Mouse (Mus musculus): Measurements from ENCODE around the gene Abca13.
"Not testable (repeated sequence)": the region's sequence is repeated elsewhere in the genome, so short reads cannot be mapped to it uniquely, and the experiment has no call there.

Gene Abca13

GRCm38 (mm10) chr11:9191555-9192131, at the start of gene Abca13:
TSS of gene Abca13 (plus strand) at chr11:9191942.
- DNase-seq (ENCODE audit: low spot score): no peak

GRCm38 (mm10) chr11:9145113-9145512, 46.6 kb upstream of the Abca13 start:
- no peak for DNase-seq (ENCODE audit: low spot score)

DNA sequence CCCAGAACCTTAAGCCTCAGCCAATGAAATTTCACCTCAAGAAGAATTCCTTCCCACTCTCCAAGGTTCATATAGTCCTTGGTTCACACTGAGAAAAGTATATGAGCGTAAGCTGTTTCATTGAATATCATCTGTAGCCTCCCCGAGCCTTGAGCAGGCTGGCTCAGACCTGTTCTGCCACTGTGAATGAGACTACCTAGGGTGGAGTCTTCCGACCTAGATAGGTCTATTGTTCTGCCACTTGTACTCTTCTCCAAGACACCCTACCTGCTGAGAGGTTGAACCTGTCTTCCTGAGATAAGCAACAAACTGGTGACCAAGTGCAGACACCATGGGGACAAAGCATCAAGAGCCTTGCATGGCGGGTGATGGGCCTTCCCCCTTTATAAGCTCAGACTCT, 45.6 kb upstream of the Abca13 start:
- no peak for DNase-seq (ENCODE audit: low spot score)

GRCm38 (mm10) chr11:9146683-9147082, 45.1 kb upstream of the Abca13 start:
- no peak for DNase-seq (ENCODE audit: low spot score)

GRCm38 (mm10) chr11:9148206-9148605, 43.5 kb upstream of the Abca13 start:
- DNase-seq (ENCODE audit: low spot score): no peak

GRCm38 (mm10) chr11:9150403-9150802, 41.3 kb upstream of the Abca13 start:
- DNase-seq (ENCODE audit: low spot score): not testable (repeated sequence)

DNA sequence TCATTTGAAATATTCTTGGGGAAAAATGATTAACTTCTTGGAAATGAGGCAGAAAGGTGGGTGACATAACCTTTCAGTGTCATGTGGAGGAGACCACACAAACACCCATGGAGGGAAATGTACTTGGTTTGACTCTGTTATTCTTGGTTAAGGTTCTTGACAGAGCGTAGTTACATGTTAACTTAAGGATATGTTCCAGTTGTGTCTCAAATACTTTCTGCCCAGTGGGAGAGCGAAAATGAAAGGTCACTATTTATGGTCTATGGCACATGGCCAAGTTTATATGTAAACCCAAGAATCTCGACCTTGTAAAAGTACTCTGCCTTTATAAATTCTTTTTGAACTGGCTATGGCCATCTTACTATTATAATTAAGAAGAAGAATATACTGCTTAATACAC, 31.8 kb upstream of the Abca13 start:
- DNase-seq (ENCODE audit: low spot score): no peak

- DNase-seq (ENCODE audit: low spot score): no peak
These were observed 24.4 kb upstream of the Abca13 start for GRCm38 (mm10) chr11:9167331-9167730.

DNA sequence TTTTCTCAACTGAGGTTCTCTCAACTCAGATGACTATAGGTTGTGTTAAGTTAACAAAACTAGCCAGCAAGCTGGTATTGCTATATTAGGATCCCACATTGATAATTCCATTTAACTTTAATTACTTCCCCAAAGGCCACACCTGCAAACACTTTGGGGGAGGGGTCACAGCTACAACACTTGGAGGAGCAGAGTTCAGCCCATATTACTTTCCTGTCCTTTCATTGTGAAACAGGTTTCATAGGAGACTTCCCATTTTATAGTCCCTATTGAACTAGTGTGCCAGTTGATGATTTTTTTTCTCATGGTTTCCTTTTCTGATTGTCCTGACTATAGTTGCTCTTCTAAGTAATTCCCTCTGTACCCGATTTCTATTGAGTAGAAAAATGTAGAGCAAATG, 10.3 kb upstream of the Abca13 start:
- no peak for DNase-seq (ENCODE audit: low spot score)

- DNase-seq (ENCODE audit: low spot score): not testable (repeated sequence)
These were observed 2.3 kb upstream of the Abca13 start for GRCm38 (mm10) chr11:9189471-9189870.

- no peak for DNase-seq (ENCODE audit: low spot score)
These were observed 779 bp upstream of the Abca13 start for GRCm38 (mm10) chr11:9190772-9191554.

- no peak for DNase-seq (ENCODE audit: low spot score)
These were observed 3.1 kb downstream of the Abca13 start for GRCm38 (mm10) chr11:9194861-9195260.

GRCm38 (mm10) chr11:9199868-9200267, 8.1 kb downstream of the Abca13 start:
- DNase-seq (ENCODE audit: low spot score): no peak

GRCm38 (mm10) chr11:9210707-9211106, 19.0 kb downstream of the Abca13 start:
- DNase-seq (ENCODE audit: low spot score): no peak

- no peak for DNase-seq (ENCODE audit: low spot score)
These were observed 21.8 kb downstream of the Abca13 start for GRCm38 (mm10) chr11:9213580-9213979.

DNA sequence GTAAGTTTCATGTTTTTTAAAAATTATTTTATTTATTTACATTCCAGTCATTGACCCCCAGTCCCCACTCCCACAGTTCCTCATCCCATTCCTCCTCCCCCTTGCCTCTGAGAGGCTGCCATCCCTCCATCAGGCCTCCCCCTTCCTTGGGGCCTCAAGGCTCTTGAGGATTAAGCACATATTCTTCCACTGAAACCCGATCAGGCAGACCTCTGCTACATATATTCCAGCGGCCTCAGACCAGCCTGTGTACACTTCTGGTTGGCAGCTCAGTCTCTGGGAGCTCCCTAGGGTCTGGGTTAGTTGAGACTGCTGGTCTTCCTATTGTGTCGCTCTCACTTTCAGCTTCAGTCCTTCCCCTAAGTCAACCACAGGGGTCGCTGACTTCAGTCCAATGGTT, 24.5 kb downstream of the Abca13 start:
- no peak for DNase-seq (ENCODE audit: low spot score)

DNA sequence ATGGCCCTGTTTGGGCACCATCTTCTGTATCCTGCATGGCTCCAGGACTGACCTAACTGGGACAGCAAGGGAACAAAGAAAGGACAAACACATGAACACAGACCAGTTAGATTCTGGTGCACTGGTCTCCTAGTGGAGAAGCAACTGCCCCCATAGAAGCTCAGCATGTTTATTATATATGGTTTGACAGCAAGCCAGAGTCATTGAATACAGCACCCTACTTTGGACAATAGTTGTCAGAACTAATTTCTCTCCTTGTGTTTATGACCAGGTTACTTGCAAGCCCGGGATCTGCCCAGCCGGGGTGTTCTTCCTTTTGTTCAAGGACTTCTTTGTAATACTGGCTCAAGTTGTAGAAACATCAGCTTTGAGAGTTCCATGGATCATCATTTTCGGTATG, 28.8 kb downstream of the Abca13 start:
- DNase-seq (ENCODE audit: low spot score): no peak

DNA sequence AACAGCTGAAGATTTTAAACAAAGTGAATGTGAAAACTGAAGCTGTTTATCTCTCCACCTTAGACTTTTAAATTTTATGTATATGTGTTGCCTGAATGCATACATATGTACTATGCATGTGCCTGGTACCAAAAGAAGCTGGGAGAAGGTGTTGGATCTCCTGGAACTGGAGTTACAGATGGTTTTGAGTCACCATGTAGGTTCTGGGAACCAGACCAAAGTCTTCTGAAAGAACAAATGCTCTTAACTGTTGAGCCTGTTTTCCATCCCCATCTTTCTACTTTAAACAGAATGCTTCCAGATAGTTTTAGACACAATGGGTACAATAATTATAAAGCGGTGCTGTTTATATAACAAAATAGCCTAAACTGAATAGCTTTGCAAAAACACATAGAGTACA, 29.9 kb downstream of the Abca13 start:
- no peak for DNase-seq (ENCODE audit: low spot score)

DNA sequence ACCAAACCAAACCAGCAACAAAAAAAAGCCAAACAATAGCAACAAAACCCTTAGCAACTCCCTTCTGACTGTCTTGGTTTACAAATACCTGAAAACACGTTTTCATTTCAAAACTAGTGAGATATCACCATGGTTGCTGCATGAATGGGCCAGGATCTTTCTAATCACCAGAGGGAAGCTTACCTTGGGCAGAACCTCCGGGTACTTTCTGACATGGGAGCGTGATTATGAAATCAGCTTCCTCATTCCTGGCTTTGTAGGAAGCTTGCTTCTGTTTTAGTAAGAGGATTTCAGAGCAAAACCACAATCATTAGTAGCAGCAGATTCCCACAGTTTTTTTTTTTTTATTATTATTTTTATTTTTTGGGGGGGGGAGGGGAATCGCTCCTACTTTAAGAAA, 34.7 kb downstream of the Abca13 start:
- DNase-seq (ENCODE audit: low spot score): no peak

- not testable (repeated sequence) for DNase-seq (ENCODE audit: low spot score)
These were observed 57.9 kb downstream of the Abca13 start for GRCm38 (mm10) chr11:9249627-9250026.

GRCm38 (mm10) chr11:9263072-9263471, 71.3 kb downstream of the Abca13 start:
- DNase-seq (ENCODE audit: low spot score): not testable (repeated sequence)

DNA sequence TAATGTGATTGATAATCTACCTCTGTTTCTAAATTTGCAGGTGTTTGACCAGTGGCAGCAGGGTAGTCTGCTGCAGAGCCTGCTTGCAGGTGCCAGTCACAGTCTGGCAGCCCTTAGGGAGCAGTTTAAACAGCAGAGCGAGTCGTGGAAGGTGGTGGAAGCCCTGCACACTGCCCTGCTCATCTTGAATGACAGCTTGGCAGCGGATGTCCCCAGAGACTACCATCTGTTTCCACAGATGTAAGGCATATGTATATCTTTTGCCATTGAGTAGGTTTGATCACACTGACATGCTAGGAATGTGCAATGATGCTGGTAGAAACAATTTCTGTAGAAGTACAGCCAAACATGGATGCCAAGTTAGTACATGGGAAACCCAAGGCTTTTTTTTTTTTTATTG, 77.3 kb downstream of the Abca13 start:
- DNase-seq (ENCODE audit: low spot score): peak; percentile 15

- DNase-seq (ENCODE audit: low spot score): no peak
These were observed 93.5 kb downstream of the Abca13 start for GRCm38 (mm10) chr11:9285204-9285603.

DNA sequence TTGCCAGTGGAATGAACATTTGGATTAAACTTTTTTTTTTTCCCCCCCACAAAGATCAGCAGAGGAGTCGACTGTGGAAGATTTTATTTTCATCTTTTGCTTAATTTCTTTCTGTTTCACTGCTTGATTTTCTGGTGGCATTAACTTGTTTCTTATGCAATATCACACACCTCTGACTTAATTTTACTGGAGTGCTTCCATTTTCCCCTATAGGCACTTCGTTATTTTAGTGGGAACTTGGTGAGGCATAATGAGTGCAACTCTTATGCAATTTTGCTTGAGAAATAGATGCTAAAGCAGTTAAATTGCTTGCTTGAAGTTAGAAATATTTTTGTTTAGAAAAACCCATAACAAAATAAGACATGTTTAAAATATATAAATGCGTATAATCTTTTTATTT, 94.0 kb downstream of the Abca13 start:
- no peak for DNase-seq (ENCODE audit: low spot score)
